Mouse (Mus musculus) E14TG2a.4 (cell line): ENCODE results near the gene Ugt1a9.

ENCODE experiments used
- CTCF ChIP-seq: conservative IDR thresholded peaks from 2 replicates; pipeline ENCODE4 v1.5.1; 2014; ENCODE audit warnings: low read length
- NANOG ChIP-seq: IDR thresholded peaks from 2 replicates; pipeline ENCODE4 v1.6.1; 2014; ENCODE audit warnings: borderline replicate concordance, low read length, mixed read lengths
- POU5F1 ChIP-seq: IDR thresholded peaks from 2 replicates; pipeline ENCODE4 v1.6.1; 2014; ENCODE audit warnings: low read length, borderline replicate concordance

GRCm38 (mm10) chr1:88232664-88233380 lies 162.2 kb downstream of the Ugt1a9 start:
- TF ChIP-seq CTCF (no peak), NANOG (no peak), POU5F1 (no peak)
